Comparison of ENCODE assay signal across 21 mouse cellular contexts in genomic region chr12:29703541-29703940, GRCm38 (mm10).
A peak's percentile ranks its signal among the peaks of the same experiment; 100 is the strongest.
DNase-seq lines count a peak whose midpoint lies in the region; ATAC-seq and TF ChIP-seq lines count a peak whose summit lies in the region.
"Had no signal": no experiment of that assay in that cellular context is flagged by ENCODE, and none has a peak within 500 bp of the region (broad histone marks: within the 10 kb centered on the region; RNA-seq: fewer than 3 reads in every experiment).

No protein-coding gene starts in this region.

- DNase-seq in left cerebral cortex, adult 2 months (ENCODE audit: extremely low spot score in 1 of 2, low spot score in 2 of 2), result no peak
- DNase-seq in left cerebral cortex, adult 11 months (ENCODE audit: low spot score), result no peak
- no peak for DNase-seq in urinary bladder, postnatal 4 days (ENCODE audit: low spot score in 2 of 2)
- no peak for DNase-seq in testis, postnatal 10 days (ENCODE audit: low spot score)
- DNase-seq: adrenal gland, postnatal 36 days; cerebellum, adult 9-10 months; embryo, embryonic 11 days; gastrocnemius, postnatal 14 days; heart, postnatal 14 days; liver, embryonic 13.5 days; thymus, adult 18-20 months had no signal

- peak overlapping the region; percentile 77 for H3K27ac ChIP-seq in left cerebral cortex, adult 2 months
- peak overlapping the region; percentile 75 for H3K27ac ChIP-seq in forebrain, embryonic 12.5 days
- H3K27ac ChIP-seq in hindbrain, embryonic 13.5 days, result peak overlapping the region; percentile 90
- H3K27ac ChIP-seq in neural tube, embryonic 14.5 days (ENCODE audit: low read depth, low read length), result peak overlapping the region; percentile 85
- H3K27ac ChIP-seq: intestine, embryonic 15.5 days; kidney, postnatal 0 days; liver, embryonic 13.5 days; lung, embryonic 15.5 days had no signal

- peaks cover 50% of the 10 kb centered on the region for H3K4me1 ChIP-seq in forebrain, embryonic 12.5 days
- H3K4me1 ChIP-seq in hindbrain, embryonic 13.5 days (replicated peaks), result peaks cover 57% of the 10 kb centered on the region
- peaks cover 43% of the 10 kb centered on the region for H3K4me1 ChIP-seq in neural tube, embryonic 14.5 days (ENCODE audit: control insufficient read depth, insufficient read depth, low read length)
- H3K4me1 ChIP-seq: liver, embryonic 13.5 days had no signal

- no peaks in the 10 kb centered on the region for H3K9me3 ChIP-seq in forebrain, embryonic 12.5 days
- no peaks in the 10 kb centered on the region for H3K9me3 ChIP-seq in hindbrain, embryonic 13.5 days
- no peaks in the 10 kb centered on the region for H3K9me3 ChIP-seq in neural tube, embryonic 14.5 days (ENCODE audit: control insufficient read depth, low read length)
- H3K9me3 ChIP-seq: intestine, embryonic 15.5 days; limb, embryonic 12.5 days; liver, embryonic 13.5 days; lung, embryonic 15.5 days had no signal

- H3K27me3 ChIP-seq in forebrain, embryonic 12.5 days, result peaks cover 17% of the 10 kb centered on the region; the same call in 1 of the 2 replicates
- H3K27me3 ChIP-seq in hindbrain, embryonic 13.5 days, result no peaks in the 10 kb centered on the region
- no peaks in the 10 kb centered on the region for H3K27me3 ChIP-seq in neural tube, embryonic 14.5 days (ENCODE audit: control insufficient read depth, insufficient read depth, low read length)
- H3K27me3 ChIP-seq: intestine, embryonic 15.5 days; limb, embryonic 12.5 days; liver, embryonic 13.5 days; lung, embryonic 15.5 days had no signal

- no peak overlapping the region for H3K9ac ChIP-seq in forebrain, embryonic 12.5 days
- no peak overlapping the region for H3K9ac ChIP-seq in hindbrain, embryonic 13.5 days
- H3K9ac ChIP-seq in neural tube, embryonic 14.5 days (replicated peaks; ENCODE audit: low read depth, low read length), result no peak overlapping the region
- H3K9ac ChIP-seq: intestine, embryonic 15.5 days; limb, embryonic 12.5 days; liver, embryonic 13.5 days; lung, embryonic 15.5 days had no signal

- H3K4me2 ChIP-seq in forebrain, embryonic 12.5 days, result no peak overlapping the region
- H3K4me2 ChIP-seq in hindbrain, embryonic 13.5 days, result no peak overlapping the region
- no peak overlapping the region for H3K4me2 ChIP-seq in neural tube, embryonic 14.5 days (ENCODE audit: low read depth, low read length)
- H3K4me2 ChIP-seq: heart, embryonic 11.5 days; intestine, embryonic 15.5 days; limb, embryonic 12.5 days; liver, embryonic 13.5 days; lung, embryonic 15.5 days had no signal

- ATAC-seq in forebrain, embryonic 12.5 days (ENCODE audit: low FRiP score), result no peak
- ATAC-seq in hindbrain, embryonic 13.5 days (ENCODE audit: low FRiP score), result no peak
- no peak for ATAC-seq in neural tube, embryonic 14.5 days (ENCODE audit: low read depth)
- ATAC-seq: activated CD4-positive, CD25-positive, alpha-beta regulatory T cell, adult 4 months; intestine, embryonic 15.5 days; Patski had no signal

- no peak for TF ChIP-seq CTCF in left cerebral cortex, adult 2 months (IDR thresholded peaks at IDR 0.05)

- intact Hi-C loops in left cerebral cortex, adult 2 months (cut with DNase I), result loop anchor here (5.0 kb wide), 1 partner anchor 69 kb away; no protein-coding TSS in a partner anchor

- no peaks in the 10 kb centered on the region for H3K36me3 ChIP-seq in forebrain, embryonic 12.5 days (replicated peaks)
- no peaks in the 10 kb centered on the region for H3K36me3 ChIP-seq in hindbrain, embryonic 13.5 days
- H3K36me3 ChIP-seq in neural tube, embryonic 14.5 days (ENCODE audit: control insufficient read depth, insufficient read depth, low read length), result no peaks in the 10 kb centered on the region
- H3K36me3 ChIP-seq: intestine, embryonic 15.5 days; limb, embryonic 12.5 days; liver, embryonic 13.5 days; lung, embryonic 15.5 days had no signal

- no peak overlapping the region for H3K4me3 ChIP-seq in left cerebral cortex, adult 2 months
- H3K4me3 ChIP-seq in forebrain, embryonic 12.5 days (replicated peaks), result no peak overlapping the region
- H3K4me3 ChIP-seq in hindbrain, embryonic 13.5 days, result no peak overlapping the region
- H3K4me3 ChIP-seq in neural tube, embryonic 14.5 days (ENCODE audit: low read depth, low read length), result no peak overlapping the region
- H3K4me3 ChIP-seq: intestine, embryonic 15.5 days; limb, embryonic 12.5 days; liver, embryonic 13.5 days; lung, embryonic 15.5 days had no signal

- 86% methylated on average over 8 of the region's 8 CpGs for WGBS in forebrain, embryonic 12.5 days
- WGBS in hindbrain, embryonic 13.5 days, result 83% methylated on average over 8 of the region's 8 CpGs
- 75% methylated on average over 8 of the region's 8 CpGs for WGBS in neural tube, embryonic 14.5 days
